11 mouse cellular contexts compared by ENCODE assay signal in the genomic region with DNA sequence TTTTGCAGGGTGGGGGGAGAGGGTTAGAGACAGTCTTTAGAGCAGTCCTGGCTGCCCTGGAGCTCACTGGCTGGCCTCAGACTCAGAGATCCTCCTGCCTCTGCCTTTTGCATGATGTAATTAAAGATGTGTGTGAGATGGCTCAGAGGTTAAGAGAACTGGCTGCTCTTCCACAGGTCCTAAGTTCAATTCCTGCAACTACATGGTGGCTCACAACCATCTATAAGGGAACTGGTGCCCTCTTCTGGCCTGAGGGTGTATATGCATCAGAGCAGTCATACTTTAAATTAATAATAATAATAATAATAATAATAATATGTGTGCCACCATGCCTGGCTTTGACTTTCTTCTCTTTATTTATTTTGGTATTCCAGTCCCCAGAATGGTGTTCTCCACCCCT. TPM values are rescaled to one million over a fixed set of nuclear protein-coding genes. Genes with fewer than 3 reads are reported as not detected.
DNase-seq lines count a peak whose midpoint lies in the region; ATAC-seq and TF ChIP-seq lines count a peak whose summit lies in the region.
"Had no signal": no experiment of that assay in that cellular context is flagged by ENCODE, and none has a peak within 500 bp of the region (broad histone marks: within the 10 kb centered on the region; RNA-seq: fewer than 3 reads in every experiment).

No protein-coding gene starts in this region.

- H3K9me3 ChIP-seq in hindbrain, postnatal 0 days (ENCODE audit: low read length), result no peaks in the 10 kb centered on the region
- H3K9me3 ChIP-seq in hindbrain, embryonic 13.5 days, result no peaks in the 10 kb centered on the region
- H3K9me3 ChIP-seq in G1E (replicated peaks), result peaks cover 3% of the 10 kb centered on the region; the same call in 1 of the 2 replicates

- ATAC-seq in hindbrain, postnatal 0 days, result no peak
- no peak for ATAC-seq in hindbrain, embryonic 13.5 days (ENCODE audit: low FRiP score)
- no peak for ATAC-seq in G1E (ENCODE audit: extremely low read depth, insufficient number of reproducible peaks, low FRiP score, poor library complexity, severe bottlenecking)

- no peak overlapping the region for H3K4me3 ChIP-seq in hindbrain, postnatal 0 days (ENCODE audit: low read length)
- no peak overlapping the region for H3K4me3 ChIP-seq in hindbrain, embryonic 13.5 days
- no peak overlapping the region for H3K4me3 ChIP-seq in G1E (ENCODE audit: low read depth, low read length)

- no peak overlapping the region for H3K9ac ChIP-seq in hindbrain, postnatal 0 days (replicated peaks; ENCODE audit: low read length)
- H3K9ac ChIP-seq in hindbrain, embryonic 13.5 days, result no peak overlapping the region

- no peaks in the 10 kb centered on the region for H3K36me3 ChIP-seq in hindbrain, postnatal 0 days (ENCODE audit: insufficient read depth, low read length)
- H3K36me3 ChIP-seq in hindbrain, embryonic 13.5 days, result no peaks in the 10 kb centered on the region
- peaks cover 8% of the 10 kb centered on the region for H3K36me3 ChIP-seq in G1E (replicated peaks)

- no peak overlapping the region for H3K27ac ChIP-seq in hindbrain, postnatal 0 days
- H3K27ac ChIP-seq in hindbrain, embryonic 13.5 days, result no peak overlapping the region

- peaks cover 5% of the 10 kb centered on the region for H3K4me1 ChIP-seq in hindbrain, postnatal 0 days (ENCODE audit: insufficient read depth, low read length)
- H3K4me1 ChIP-seq in hindbrain, embryonic 13.5 days (replicated peaks), result peaks cover 14% of the 10 kb centered on the region
- H3K4me1 ChIP-seq in G1E (ENCODE audit: insufficient read depth, low read depth, low read length), result peaks cover 31% of the 10 kb centered on the region

- peak; percentile 21 for DNase-seq in hindbrain, postnatal 0 days (ENCODE audit: low spot score)
- no peak for DNase-seq in G1E (ENCODE audit: low spot score)
- peak; percentile 52 to 63 for DNase-seq in cerebellum, postnatal 14 days
- peak; percentile 25 for DNase-seq in spleen, adult 12 weeks (ENCODE audit: low spot score)
- no peak for DNase-seq in urinary bladder, adult 18-20 months (ENCODE audit: low spot score in 2 of 2)
- DNase-seq in gastrocnemius, postnatal 36 days, result no peak

- TF ChIP-seq CTCF in hindbrain, postnatal 0 days (IDR thresholded peaks at IDR 0.05; ENCODE audit: low read depth), result peak; percentile 39
- TF ChIP-seq CTCF in G1E (IDR thresholded peaks at IDR 0.05; ENCODE audit: low read depth, low read length), result 0 out of 2 replicates have a peak, but pooled peaks have one; percentile 7

- intact Hi-C loops in gastrocnemius, postnatal 36 days (cut with DNase I), result loop anchor here (5.0 kb wide), 1 partner anchor 167 kb away; no protein-coding TSS in a partner anchor

- no peaks in the 10 kb centered on the region for H3K27me3 ChIP-seq in hindbrain, postnatal 0 days (ENCODE audit: insufficient read depth, low read length)
- H3K27me3 ChIP-seq in hindbrain, embryonic 13.5 days, result no peaks in the 10 kb centered on the region
- H3K27me3 ChIP-seq in G1E (ENCODE audit: insufficient read depth, low read length), result peaks cover 4% of the 10 kb centered on the region

- H3K4me2 ChIP-seq in hindbrain, postnatal 0 days (ENCODE audit: low read depth, low read length), result no peak overlapping the region
- no peak overlapping the region for H3K4me2 ChIP-seq in hindbrain, embryonic 13.5 days

RNA-seq across cellular contexts. Expression of a gene that starts 3.8 kb away (rescaled TPM):
- total RNA-seq in hindbrain, postnatal 0 days (2014; rRNA removed), result 44.0 and 53.5 TPM in 2 replicates
- polyA plus RNA-seq in hindbrain, postnatal 0 days (2015; fragmentation: Nextera tagmentation; extraction: Ambion mirVana), result 31.3 and 34.7 TPM in 2 replicates
- 29.2 and 34.0 TPM in 2 replicates for polyA plus RNA-seq in hindbrain, embryonic 13.5 days (2015; fragmentation: Nextera tagmentation; extraction: Ambion mirVana)
- total RNA-seq in G1E (2014; fragmentation: Nextera tagmentation) (71.1 and 72.1 TPM in 2 replicates), G1E (2017) (30.0 and 33.7 TPM in 2 replicates)
- 211 and 218 TPM in 2 replicates for polyA plus RNA-seq in G1E (2012)
- total RNA-seq in gastrocnemius, postnatal 36 days (2021), result 10 to 100 TPM; 66.8 to 71.7 TPM

RNA-seq across cellular contexts. Expression of a gene that starts 8.8 kb away (rescaled TPM):
- not detected in 2 replicates for total RNA-seq in hindbrain, postnatal 0 days (2014; rRNA removed)
- not detected in 2 replicates for polyA plus RNA-seq in hindbrain, postnatal 0 days (2015; fragmentation: Nextera tagmentation; extraction: Ambion mirVana)
- not detected in 2 replicates for polyA plus RNA-seq in hindbrain, embryonic 13.5 days (2015; fragmentation: Nextera tagmentation; extraction: Ambion mirVana)
- not detected in 2 replicates for total RNA-seq in G1E (2014; fragmentation: Nextera tagmentation)
- not detected in 2 replicates for total RNA-seq in G1E (2017)
- not detected in 2 replicates for polyA plus RNA-seq in G1E (2012)
- not detected for total RNA-seq in gastrocnemius, postnatal 36 days (2021)
- total RNA-seq: common myeloid progenitor, adult 5-6 weeks had no signal
- polyA plus RNA-seq: heart, embryonic 16.5 days; limb, embryonic 11.5 days; neural tube, embryonic 14.5 days had no signal

RNA-seq across cellular contexts. Expression of a gene that starts 23.8 kb away (rescaled TPM):
- total RNA-seq in hindbrain, postnatal 0 days (2014; rRNA removed), result 84.0 and 84.9 TPM in 2 replicates
- polyA plus RNA-seq in hindbrain, postnatal 0 days (2015; fragmentation: Nextera tagmentation; extraction: Ambion mirVana), result 54.7 and 56.7 TPM in 2 replicates
- polyA plus RNA-seq in hindbrain, embryonic 13.5 days (2015; fragmentation: Nextera tagmentation; extraction: Ambion mirVana), result 87.6 and 90.0 TPM in 2 replicates
- total RNA-seq in G1E (2014; fragmentation: Nextera tagmentation) (not detected in 2 replicates), G1E (2017) (under 0.01 and 0.05 TPM in 2 replicates)
- not detected in 2 replicates for polyA plus RNA-seq in G1E (2012)
- under 1 TPM; 0.20 to 0.42 TPM for total RNA-seq in gastrocnemius, postnatal 36 days (2021)
- total RNA-seq: common myeloid progenitor, adult 5-6 weeks had no signal

RNA-seq across cellular contexts. Expression of a gene that starts 28.7 kb away (rescaled TPM):
- total RNA-seq in hindbrain, postnatal 0 days (2014; rRNA removed), result 27.7 and 29.3 TPM in 2 replicates
- polyA plus RNA-seq in hindbrain, postnatal 0 days (2015; fragmentation: Nextera tagmentation; extraction: Ambion mirVana), result 23.9 and 24.2 TPM in 2 replicates
- 22.1 and 24.6 TPM in 2 replicates for polyA plus RNA-seq in hindbrain, embryonic 13.5 days (2015; fragmentation: Nextera tagmentation; extraction: Ambion mirVana)
- total RNA-seq in G1E (2014; fragmentation: Nextera tagmentation) (not detected in 2 replicates), G1E (2017) (not detected in 2 replicates)
- polyA plus RNA-seq in G1E (2012), result not detected in 2 replicates
- under 1 TPM in 1 of 2 experiments, not detected in 1; 0.81 TPM for total RNA-seq in gastrocnemius, postnatal 36 days (2021)
- total RNA-seq: common myeloid progenitor, adult 5-6 weeks had no signal

Comparison
In these comparisons a context has a peak if more than half of its experiments do, and no peak if none do; other contexts are left out.
1. DNase-seq: peak in hindbrain, postnatal 0 days (single experiment), cerebellum, postnatal 14 days (2 of 2) and spleen, adult 12 weeks (single experiment); none in G1E (single experiment), urinary bladder, adult 18-20 months (0 of 2) and gastrocnemius, postnatal 36 days (0 of 2).
2. RNA of a gene that starts 23.8 kb away (total RNA-seq): 84.0 to 84.9 TPM in hindbrain, postnatal 0 days; 0.20 to 0.42 TPM in gastrocnemius, postnatal 36 days and under 0.01 to 0.05 TPM in G1E; every median in the first group is over 10 times any median in the second.